In the genomic region with DNA sequence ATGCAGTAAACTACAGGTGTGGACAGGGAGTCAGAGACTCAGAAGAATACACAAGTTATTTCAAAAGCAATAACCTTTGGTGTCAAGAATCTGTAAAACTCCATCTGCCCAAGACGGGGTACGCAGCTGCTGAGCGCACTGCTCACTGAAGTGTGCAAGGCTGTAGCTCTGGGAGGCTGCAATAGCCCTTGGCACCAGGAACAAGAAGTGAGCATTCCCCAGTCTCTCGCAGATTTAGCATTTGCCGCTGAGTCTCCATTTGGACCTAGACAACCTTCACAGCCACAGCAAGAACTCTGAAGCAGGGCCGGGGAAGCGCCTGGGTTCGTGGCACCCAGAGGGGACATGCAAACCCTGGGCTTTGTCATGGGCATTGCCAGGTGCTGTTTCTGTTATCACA, we compare ENCODE assay signal across 24 mouse cellular contexts.
DNase-seq lines count a peak whose midpoint lies in the region; ATAC-seq lines count a peak whose summit lies in the region.
"Had no signal": no experiment of that assay in that cellular context is flagged by ENCODE, and none has a peak within 500 bp of the region (broad histone marks: within the 10 kb centered on the region; RNA-seq: fewer than 3 reads in every experiment).

No protein-coding gene starts in this region.

- intact Hi-C loops in left cerebral cortex, postnatal 4 days (cut with DNase I), result no loop called here
- intact Hi-C loops in left cerebral cortex, postnatal 10 days (cut with DNase I), result no loop called here

- ATAC-seq in hindbrain, embryonic 15.5 days (ENCODE audit: low FRiP score, low read depth), result no peak
- no peak for ATAC-seq in hindbrain, embryonic 16.5 days
- ATAC-seq: forebrain, embryonic 14.5 days; forebrain, embryonic 16.5 days had no signal

- H3K36me3 ChIP-seq in hindbrain, embryonic 15.5 days, result no peaks in the 10 kb centered on the region
- no peaks in the 10 kb centered on the region for H3K36me3 ChIP-seq in hindbrain, embryonic 16.5 days (ENCODE audit: control insufficient read depth, insufficient read depth, low read length)
- H3K36me3 ChIP-seq: embryonic facial prominence, embryonic 13.5 days; embryonic facial prominence, embryonic 15.5 days; forebrain, embryonic 10.5 days; forebrain, embryonic 12.5 days had no signal

- DNase-seq in cerebellum, postnatal 10 days, result peak; percentile 48 to 52
- no peak for DNase-seq in cerebellum, postnatal 25 days
- peak; percentile 33 for DNase-seq in left cerebral cortex, postnatal 4 days
- no peak for DNase-seq in left cerebral cortex, postnatal 10 days (ENCODE audit: extremely low spot score in 1 of 2, low spot score in 2 of 2)
- DNase-seq in retina, postnatal 1 day, result peak; percentile 32
- no peak for DNase-seq in retina, embryonic 14.5 days (ENCODE audit: low spot score)
- DNase-seq: adrenal gland, adult 2 months; adrenal gland, postnatal 10 days; adrenal gland, postnatal 25 days; cerebellum, adult 11 months; cerebellum, adult 18-20 months; cerebellum, adult 8-10 months; cerebellum, adult 9-11 months; cerebellum, postnatal 36 days; embryo, embryonic 11 days had no signal

- WGBS in hindbrain, embryonic 15.5 days, result 69% methylated on average over 8 of the region's 8 CpGs
- 75% methylated on average over 8 of the region's 8 CpGs for WGBS in hindbrain, embryonic 16.5 days

- H3K4me1 ChIP-seq in hindbrain, embryonic 15.5 days (replicated peaks), result peaks cover 27% of the 10 kb centered on the region
- peaks cover 3% of the 10 kb centered on the region; the same call in 1 of the 2 replicates for H3K4me1 ChIP-seq in hindbrain, embryonic 16.5 days (ENCODE audit: control insufficient read depth, insufficient read depth, low read depth, low read length)
- H3K4me1 ChIP-seq: embryonic facial prominence, embryonic 13.5 days; embryonic facial prominence, embryonic 15.5 days; forebrain, embryonic 10.5 days had no signal

- H3K27ac ChIP-seq in hindbrain, embryonic 15.5 days (replicated peaks), result 0 out of 2 replicates have a peak overlapping the region, but pooled peaks have one; percentile 6
- H3K27ac ChIP-seq in hindbrain, embryonic 16.5 days (ENCODE audit: low read depth, low read length), result no peak overlapping the region
- H3K27ac ChIP-seq: embryonic facial prominence, embryonic 13.5 days; embryonic facial prominence, embryonic 15.5 days; forebrain, embryonic 10.5 days; forebrain, embryonic 12.5 days had no signal

- no peak overlapping the region for H3K4me3 ChIP-seq in hindbrain, embryonic 15.5 days
- H3K4me3 ChIP-seq in hindbrain, embryonic 16.5 days (ENCODE audit: low read length), result no peak overlapping the region
- H3K4me3 ChIP-seq: embryonic facial prominence, embryonic 13.5 days; embryonic facial prominence, embryonic 15.5 days; erythroblast, embryonic 14.5 days; forebrain, embryonic 10.5 days; forebrain, embryonic 12.5 days had no signal

- no peak overlapping the region for H3K9ac ChIP-seq in hindbrain, embryonic 15.5 days
- H3K9ac ChIP-seq in hindbrain, embryonic 16.5 days (ENCODE audit: low read depth, low read length), result no peak overlapping the region
- H3K9ac ChIP-seq: embryonic facial prominence, embryonic 13.5 days; embryonic facial prominence, embryonic 15.5 days; forebrain, embryonic 12.5 days had no signal

- no peaks in the 10 kb centered on the region for H3K27me3 ChIP-seq in hindbrain, embryonic 15.5 days
- no peaks in the 10 kb centered on the region for H3K27me3 ChIP-seq in hindbrain, embryonic 16.5 days (replicated peaks; ENCODE audit: control insufficient read depth, insufficient read depth, low read length)
- H3K27me3 ChIP-seq: embryonic facial prominence, embryonic 13.5 days; embryonic facial prominence, embryonic 15.5 days; forebrain, embryonic 12.5 days had no signal

- no peaks in the 10 kb centered on the region for H3K9me3 ChIP-seq in hindbrain, embryonic 15.5 days
- H3K9me3 ChIP-seq in hindbrain, embryonic 16.5 days (ENCODE audit: control insufficient read depth, low read length), result no peaks in the 10 kb centered on the region
- H3K9me3 ChIP-seq: embryonic facial prominence, embryonic 15.5 days; forebrain, embryonic 10.5 days; forebrain, embryonic 12.5 days had no signal

- no peak overlapping the region for H3K4me2 ChIP-seq in hindbrain, embryonic 15.5 days
- no peak overlapping the region for H3K4me2 ChIP-seq in hindbrain, embryonic 16.5 days (ENCODE audit: low read length)
- H3K4me2 ChIP-seq: embryonic facial prominence, embryonic 13.5 days; embryonic facial prominence, embryonic 15.5 days; forebrain, embryonic 12.5 days had no signal

Comparison
In these comparisons a context has a peak if more than half of its experiments do, and no peak if none do; other contexts are left out.
1. DNase-seq: peak in cerebellum, postnatal 10 days (2 of 2), left cerebral cortex, postnatal 4 days (single experiment) and retina, postnatal 1 day (single experiment); none in cerebellum, postnatal 25 days (0 of 2), left cerebral cortex, postnatal 10 days (0 of 2) and retina, embryonic 14.5 days (single experiment).